Mouse (Mus musculus): Measurements from ENCODE around the gene G6pdx. TPM values are rescaled to one million over a fixed set of nuclear protein-coding genes. Genes with fewer than 3 reads are reported as not detected.

The G6pdx gene
- total RNA-seq, 2 experiments from 2014 or later: 45.2 to 63.7 TPM

Other genes starting within 250 kb of the G6pdx start
- gene Flna, start 179.4 kb downstream of the G6pdx start, total RNA-seq (2015; ENCODE audit: low replicate concordance): 103 and 114 TPM in 2 replicates
- gene Flna, start 179.4 kb downstream of the G6pdx start, total RNA-seq (2017; ENCODE audit: low replicate concordance): 122 and 133 TPM in 2 replicates
- gene Emd, start 174.5 kb downstream of the G6pdx start, total RNA-seq (2015; ENCODE audit: low replicate concordance): 39.3 and 44.4 TPM in 2 replicates
- 23.2 and 29.5 TPM in 2 replicates for gene Emd, start 174.5 kb downstream of the G6pdx start, total RNA-seq (2017; ENCODE audit: low replicate concordance)
- gene Rpl10, start 158.4 kb downstream of the G6pdx start, total RNA-seq (2015; ENCODE audit: low replicate concordance): 718 and 731 TPM in 2 replicates
- 354 and 377 TPM in 2 replicates for gene Rpl10, start 158.4 kb downstream of the G6pdx start, total RNA-seq (2017; ENCODE audit: low replicate concordance)
- gene Taz, start 147.3 kb downstream of the G6pdx start, total RNA-seq (2015; ENCODE audit: low replicate concordance): 41.8 and 53.2 TPM in 2 replicates
- gene Taz, start 147.3 kb downstream of the G6pdx start, total RNA-seq (2017; ENCODE audit: low replicate concordance): 13.8 and 18.6 TPM in 2 replicates
- gene Dnase1l1, start 146.9 kb downstream of the G6pdx start, total RNA-seq (2015; ENCODE audit: low replicate concordance): 108 and 154 TPM in 2 replicates
- gene Dnase1l1, start 146.9 kb downstream of the G6pdx start, total RNA-seq (2017; ENCODE audit: low replicate concordance): 73.7 and 110 TPM in 2 replicates
- 251 and 260 TPM in 2 replicates for gene Atp6ap1, start 132.1 kb downstream of the G6pdx start, total RNA-seq (2015; ENCODE audit: low replicate concordance)
- gene Atp6ap1, start 132.1 kb downstream of the G6pdx start, total RNA-seq (2017; ENCODE audit: low replicate concordance): 152 and 179 TPM in 2 replicates
- 185 and 200 TPM in 2 replicates for gene Gdi1, start 124.2 kb downstream of the G6pdx start, total RNA-seq (2015; ENCODE audit: low replicate concordance)
- gene Gdi1, start 124.2 kb downstream of the G6pdx start, total RNA-seq (2017; ENCODE audit: low replicate concordance): 65.1 and 108 TPM in 2 replicates
- 20.5 and 38.1 TPM in 2 replicates for gene Fam50a, start 116.2 kb downstream of the G6pdx start, total RNA-seq (2015; ENCODE audit: low replicate concordance)
- gene Fam50a, start 116.2 kb downstream of the G6pdx start, total RNA-seq (2017; ENCODE audit: low replicate concordance): 30.1 and 43.0 TPM in 2 replicates
- gene Plxna3, start 100.1 kb downstream of the G6pdx start, total RNA-seq (2015; ENCODE audit: low replicate concordance): not detected in 2 replicates
- gene Plxna3, start 100.1 kb downstream of the G6pdx start, total RNA-seq (2017; ENCODE audit: low replicate concordance): not detected in 2 replicates
- gene Lage3, start 75.6 kb downstream of the G6pdx start, total RNA-seq (2015; ENCODE audit: low replicate concordance): 15.1 and 20.9 TPM in 2 replicates
- gene Lage3, start 75.6 kb downstream of the G6pdx start, total RNA-seq (2017; ENCODE audit: low replicate concordance): 8.2 and 9.5 TPM in 2 replicates
- gene Ubl4a, start 56.0 kb downstream of the G6pdx start, total RNA-seq (2015; ENCODE audit: low replicate concordance): 32.4 and 36.9 TPM in 2 replicates
- gene Ubl4a, start 56.0 kb downstream of the G6pdx start, total RNA-seq (2017; ENCODE audit: low replicate concordance): 5.3 and 11.0 TPM in 2 replicates
- gene Slc10a3, start 55.8 kb downstream of the G6pdx start, total RNA-seq (2015; ENCODE audit: low replicate concordance): 1.8 and 9.6 TPM in 2 replicates
- 2.2 TPM in 1 of 2 replicates, not detected in the other for gene Slc10a3, start 55.8 kb downstream of the G6pdx start, total RNA-seq (2017; ENCODE audit: low replicate concordance)
- gene Fam3a, start 35.9 kb downstream of the G6pdx start, total RNA-seq (2015; ENCODE audit: low replicate concordance): 6.3 and 12.3 TPM in 2 replicates
- 0.68 and 3.6 TPM in 2 replicates for gene Fam3a, start 35.9 kb downstream of the G6pdx start, total RNA-seq (2017; ENCODE audit: low replicate concordance)
- 5.4 and 16.2 TPM in 2 replicates for gene Ikbkg, start 35.9 kb downstream of the G6pdx start, total RNA-seq (2015; ENCODE audit: low replicate concordance)
- 12.8 and 16.8 TPM in 2 replicates for gene Ikbkg, start 35.9 kb downstream of the G6pdx start, total RNA-seq (2017; ENCODE audit: low replicate concordance)
- not detected in 2 replicates for gene Gm6880, start 52.2 kb upstream of the G6pdx start, total RNA-seq (2015; ENCODE audit: low replicate concordance)
- not detected in 2 replicates for gene Gm6880, start 52.2 kb upstream of the G6pdx start, total RNA-seq (2017; ENCODE audit: low replicate concordance)
- gene Olfr1326-ps1, start 145.7 kb upstream of the G6pdx start, total RNA-seq (2015; ENCODE audit: low replicate concordance): not detected in 2 replicates
- gene Olfr1326-ps1, start 145.7 kb upstream of the G6pdx start, total RNA-seq (2017; ENCODE audit: low replicate concordance): not detected in 2 replicates
- not detected in 2 replicates for gene Olfr1325, start 163.5 kb upstream of the G6pdx start, total RNA-seq (2015; ENCODE audit: low replicate concordance)
- 0.13 TPM in 1 of 2 replicates, not detected in the other for gene Olfr1325, start 163.5 kb upstream of the G6pdx start, total RNA-seq (2017; ENCODE audit: low replicate concordance)
- not detected in 2 replicates for gene Gm5640, start 216.4 kb upstream of the G6pdx start, total RNA-seq (2015; ENCODE audit: low replicate concordance)
- gene Gm5640, start 216.4 kb upstream of the G6pdx start, total RNA-seq (2017; ENCODE audit: low replicate concordance): not detected in 2 replicates

Data from erythroid progenitor cell, adult 5-6 weeks (primary cell).